Mouse (Mus musculus): ENCODE data around the gene Hoxa2.

Hoxa2 gene

DNA sequence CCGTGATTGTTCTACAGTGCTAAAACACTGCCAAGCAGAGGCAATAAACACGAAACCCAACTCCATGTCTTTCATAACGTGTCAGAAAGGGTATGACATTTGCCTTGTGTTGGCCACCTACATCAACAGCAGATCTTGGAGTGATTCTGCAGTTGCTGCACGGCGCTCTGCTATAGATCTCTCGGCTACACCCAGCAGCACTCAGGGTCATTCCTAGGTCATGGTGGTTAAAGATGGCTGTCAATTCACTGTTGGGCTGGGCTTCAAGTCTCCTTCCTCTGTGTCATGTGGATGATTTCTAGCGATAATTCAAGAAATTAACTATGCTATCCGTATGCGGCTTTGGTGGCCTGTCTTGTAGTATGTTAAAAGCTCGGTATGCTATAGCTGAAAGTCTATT lies 26.1 kb downstream of the Hoxa2 start:
- DNase-seq (ENCODE audit: low spot score), result no peak

DNA sequence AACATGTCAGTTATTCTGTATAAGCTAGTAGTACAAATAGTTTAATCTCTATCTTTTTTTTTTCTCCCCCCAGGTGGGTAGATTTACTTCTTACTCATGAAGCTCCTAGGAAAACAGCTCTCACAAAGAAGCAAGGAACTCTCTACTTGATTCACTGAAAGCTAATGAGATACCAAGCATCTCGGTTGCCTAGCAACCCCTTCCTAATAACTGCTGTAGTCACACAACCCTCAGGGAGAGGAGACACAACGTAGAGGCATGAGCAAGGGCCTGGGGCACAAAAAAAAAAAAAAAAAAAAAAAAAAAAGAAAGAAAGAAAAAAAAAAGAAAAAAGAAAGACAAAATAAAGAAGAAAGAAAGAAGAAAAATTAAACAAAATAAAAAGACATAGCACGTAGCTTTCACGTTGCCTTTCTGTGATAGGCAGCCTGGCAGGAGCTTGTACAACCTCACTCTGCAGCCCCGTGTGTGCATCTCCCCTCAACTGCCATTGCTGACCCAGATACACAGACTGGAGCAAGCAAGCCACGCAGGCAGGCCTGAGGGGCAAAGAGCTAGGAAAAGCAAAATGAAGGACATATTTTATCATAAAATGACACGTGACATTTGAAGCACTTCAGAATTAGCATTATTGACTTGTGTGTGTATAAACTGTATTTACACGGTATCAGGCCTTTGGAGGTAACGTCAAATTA lies 26.6 kb downstream of the Hoxa2 start:
- no peak for DNase-seq (ENCODE audit: low spot score)

DNA sequence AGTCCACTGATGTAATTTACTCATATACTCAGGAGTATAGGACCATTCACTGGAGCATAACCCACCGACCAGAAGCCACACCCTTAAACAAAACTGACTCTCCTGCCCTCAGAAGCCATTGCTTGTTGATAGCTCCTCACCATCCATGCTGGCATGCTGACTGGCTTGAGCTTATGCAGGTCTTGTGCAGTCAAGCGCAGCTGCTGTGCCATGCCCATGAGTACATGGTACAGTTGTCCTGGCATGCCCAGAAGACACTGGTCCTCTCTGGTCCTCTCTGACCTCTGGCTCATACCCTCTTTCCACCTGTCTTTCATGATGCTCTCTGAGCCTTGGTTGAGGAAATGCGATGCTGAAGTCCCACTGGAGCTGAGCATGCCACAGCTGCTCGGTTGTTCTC lies 41.0 kb downstream of the Hoxa2 start:
- DNase-seq (ENCODE audit: low spot score), result no peak

DNA sequence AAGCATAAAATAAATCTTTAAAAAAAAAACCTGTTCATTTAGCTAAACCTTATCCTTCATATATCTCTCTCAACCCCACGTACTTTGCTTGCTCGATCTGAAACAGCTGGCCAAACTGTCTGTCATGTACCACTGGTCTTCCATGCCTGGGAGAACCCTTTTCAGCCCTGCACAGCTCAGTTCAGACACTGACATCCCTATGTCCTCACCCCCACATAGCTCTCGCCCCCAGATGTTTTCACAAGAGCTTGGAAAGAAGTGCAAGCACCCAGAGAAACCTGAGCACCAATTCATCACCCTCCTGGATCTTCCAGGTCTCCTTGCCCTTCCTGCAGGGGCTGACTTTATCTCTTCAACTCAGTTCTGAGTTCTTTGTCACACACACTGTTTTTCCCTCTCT lies 43.5 kb downstream of the Hoxa2 start:
- DNase-seq (ENCODE audit: low spot score), result no peak

DNA sequence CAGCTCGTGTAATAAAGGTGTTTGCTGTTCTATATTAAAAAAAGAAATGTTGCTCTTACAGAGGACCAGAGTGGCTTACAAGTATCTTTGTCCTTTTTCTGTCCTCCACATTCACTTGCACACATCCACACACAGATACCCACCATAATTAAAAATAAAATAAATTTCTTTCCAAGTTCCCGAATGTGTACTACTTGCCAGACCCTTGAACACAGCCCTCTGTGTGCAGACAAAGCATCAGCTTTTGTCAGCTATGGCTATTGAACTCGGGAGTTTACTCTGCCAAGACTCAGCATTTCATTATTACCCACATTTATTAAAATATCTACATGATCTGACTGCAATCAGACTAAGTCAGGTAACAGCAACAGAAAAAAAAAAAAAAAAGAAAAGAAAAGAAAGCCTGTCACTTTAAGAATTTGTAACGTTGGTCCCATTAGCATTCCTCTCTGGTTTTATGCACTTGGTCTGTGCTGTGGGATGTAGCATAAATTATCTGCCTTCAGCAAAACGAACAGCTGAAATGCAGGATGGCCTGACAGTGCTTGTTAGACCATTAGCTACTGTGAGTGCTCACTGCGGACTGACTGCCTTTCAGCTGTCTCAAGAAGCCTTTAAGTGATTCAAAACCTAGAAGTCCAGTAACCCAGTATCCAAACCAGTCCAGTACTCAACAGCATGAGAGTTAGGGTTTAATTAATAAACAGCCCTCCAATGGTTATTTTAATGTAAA lies 45.6 kb downstream of the Hoxa2 start:
- DNase-seq (ENCODE audit: low spot score), result no peak

DNA sequence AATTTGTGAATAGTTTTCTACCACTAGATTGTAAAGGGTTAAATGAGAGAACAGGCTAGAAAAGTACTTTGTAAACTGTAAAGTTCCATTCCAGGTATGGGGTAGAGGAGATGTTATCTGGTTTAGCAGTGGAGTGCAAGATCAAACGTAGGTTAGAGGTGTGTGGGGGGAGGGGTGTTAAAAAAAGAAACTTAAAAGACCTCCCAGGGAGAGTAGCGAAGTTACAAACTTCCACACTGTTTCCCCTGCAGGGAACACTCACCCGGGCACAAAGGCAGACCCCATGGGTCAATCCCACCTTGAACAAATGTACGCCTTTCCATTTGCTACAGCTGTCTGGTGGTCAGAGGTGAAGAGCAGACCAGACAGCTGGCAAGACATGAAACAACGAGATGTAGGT lies 48.7 kb downstream of the Hoxa2 start:
- DNase-seq (ENCODE audit: low spot score), result no peak

Data from urinary bladder, postnatal 14 days (tissue).